Mouse (Mus musculus): ENCODE results near the gene Mbtps2. TPM values are rescaled to one million over a fixed set of nuclear protein-coding genes. Genes with fewer than 3 reads are reported as not detected.

The Mbtps2 gene
- polyA plus RNA-seq, 1 experiment from 2014 or later: 8.3 TPM

DNA sequence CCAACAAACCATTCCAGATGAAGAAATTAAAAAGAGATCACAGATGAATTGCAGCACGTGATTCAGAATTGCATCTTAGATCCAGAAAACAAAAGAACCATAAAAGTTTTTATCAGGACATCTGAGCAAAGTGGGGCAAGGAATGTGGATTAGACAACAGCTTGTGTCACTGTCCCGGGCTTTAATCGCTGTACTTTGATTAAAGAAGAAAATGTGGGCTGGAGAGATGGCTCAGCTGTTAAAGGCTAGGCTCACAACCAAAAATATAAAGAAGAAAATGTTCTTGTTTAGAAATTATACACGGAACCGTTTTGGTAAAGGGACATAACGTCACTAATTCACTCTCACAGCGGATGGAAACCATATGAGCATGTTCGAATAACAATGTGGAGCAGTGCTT is 98.5 kb downstream of the Mbtps2 start:
- H3K4me2 ChIP-seq (replicated peaks; ENCODE audit: low read depth): no peak overlapping the region
- H3K4me1 ChIP-seq (replicated peaks; ENCODE audit: control insufficient read depth, insufficient read depth): no peaks in the 10 kb centered on the region
- ATAC-seq (ENCODE audit: low FRiP score, low TSS enrichment): no peak
- no peaks in the 10 kb centered on the region for H3K9me3 ChIP-seq (ENCODE audit: control insufficient read depth, low read length)
- TF ChIP-seq EP300 (optimal IDR thresholded peaks at IDR 0.05): no peak
- H3K27ac ChIP-seq (replicated peaks): no peak overlapping the region
- no peaks in the 10 kb centered on the region for H3K36me3 ChIP-seq (ENCODE audit: control insufficient read depth, insufficient read depth, low read length)
- no peak overlapping the region for H3K9ac ChIP-seq (ENCODE audit: low read length)
- H3K4me3 ChIP-seq (ENCODE audit: low read depth, low read length): no peak overlapping the region
- no peaks in the 10 kb centered on the region for H3K27me3 ChIP-seq (ENCODE audit: control insufficient read depth, insufficient read depth, low read length)
- no peak for DNase-seq (ENCODE audit: low spot score)
- WGBS: 58% methylated on average over 8 of the region's 8 CpGs

DNA sequence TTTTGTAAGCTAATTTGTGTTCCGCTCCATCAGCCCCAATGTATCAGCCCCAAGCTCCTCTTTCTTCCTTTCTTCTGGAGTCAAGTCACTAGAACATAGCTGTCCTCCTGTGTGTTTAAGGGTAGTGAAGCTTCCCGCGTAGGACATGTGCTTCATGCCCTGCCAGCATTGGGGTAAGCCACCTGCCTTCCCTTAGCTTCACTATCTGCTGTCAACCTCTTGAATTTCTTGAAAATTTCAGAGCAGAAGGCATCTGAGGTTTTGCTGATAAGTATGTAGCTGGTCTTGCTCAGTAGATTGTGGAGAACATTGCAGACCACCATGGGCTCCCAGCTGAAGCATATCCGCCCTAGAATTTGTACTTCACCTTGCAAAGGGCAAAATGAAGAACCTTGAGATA is 105.4 kb downstream of the Mbtps2 start:
- TF ChIP-seq CTCF (IDR thresholded peaks at IDR 0.05; ENCODE audit: low read depth) (no peak), EP300 (optimal IDR thresholded peaks at IDR 0.05) (no peak)
- 92% methylated on average over 4 of the region's 4 CpGs for WGBS
- no peak for DNase-seq (ENCODE audit: low spot score)
- no peak overlapping the region for H3K4me3 ChIP-seq (ENCODE audit: low read depth, low read length)
- H3K4me1 ChIP-seq (replicated peaks; ENCODE audit: control insufficient read depth, insufficient read depth): no peaks in the 10 kb centered on the region
- no peaks in the 10 kb centered on the region for H3K27me3 ChIP-seq (ENCODE audit: control insufficient read depth, insufficient read depth, low read length)
- H3K9ac ChIP-seq (ENCODE audit: low read length): no peak overlapping the region
- H3K9me3 ChIP-seq (ENCODE audit: control insufficient read depth, low read length): no peaks in the 10 kb centered on the region
- H3K27ac ChIP-seq (replicated peaks): no peak overlapping the region
- no peaks in the 10 kb centered on the region for H3K36me3 ChIP-seq (ENCODE audit: control insufficient read depth, insufficient read depth, low read length)
- H3K4me2 ChIP-seq (replicated peaks; ENCODE audit: low read depth): no peak overlapping the region
- ATAC-seq (ENCODE audit: low FRiP score, low TSS enrichment): no peak

- 12% methylated on average over 21 of the region's 45 CpGs for WGBS
- DNase-seq (ENCODE audit: low spot score) (peak; percentile 69), ATAC-seq (ENCODE audit: low FRiP score, low TSS enrichment) (peak; percentile 82)
- Histone ChIP-seq H3K27me3 (ENCODE audit: control insufficient read depth, insufficient read depth, low read length) (no peaks in the 10 kb centered on the region), H3K4me3 (ENCODE audit: low read depth, low read length) (peak within 1 kb of the TSS; percentile 54), H3K9me3 (ENCODE audit: control insufficient read depth, low read length) (no peaks in the 10 kb centered on the region), H3K4me1 (replicated peaks; ENCODE audit: control insufficient read depth, insufficient read depth) (no peaks in the 10 kb centered on the region), H3K36me3 (ENCODE audit: control insufficient read depth, insufficient read depth, low read length) (no peaks in the 10 kb centered on the region), H3K4me2 (replicated peaks; ENCODE audit: low read depth) (peak within 1 kb of the TSS; percentile 62), H3K27ac (replicated peaks) (peak within 1 kb of the TSS; percentile 67; the same call in 1 of the 2 replicates), H3K9ac (ENCODE audit: low read length) (peak within 1 kb of the TSS; percentile 64)
- TF ChIP-seq CTCF (IDR thresholded peaks at IDR 0.05; ENCODE audit: low read depth) (no peak), EP300 (optimal IDR thresholded peaks at IDR 0.05) (no peak)
Measured at GRCm38 (mm10) chrX:157491944-157492726, 106.4 kb downstream of the Mbtps2 start, which contains the start of gene Sms. Gene Sms (minus strand): TSS chrX:157492287.

DNA sequence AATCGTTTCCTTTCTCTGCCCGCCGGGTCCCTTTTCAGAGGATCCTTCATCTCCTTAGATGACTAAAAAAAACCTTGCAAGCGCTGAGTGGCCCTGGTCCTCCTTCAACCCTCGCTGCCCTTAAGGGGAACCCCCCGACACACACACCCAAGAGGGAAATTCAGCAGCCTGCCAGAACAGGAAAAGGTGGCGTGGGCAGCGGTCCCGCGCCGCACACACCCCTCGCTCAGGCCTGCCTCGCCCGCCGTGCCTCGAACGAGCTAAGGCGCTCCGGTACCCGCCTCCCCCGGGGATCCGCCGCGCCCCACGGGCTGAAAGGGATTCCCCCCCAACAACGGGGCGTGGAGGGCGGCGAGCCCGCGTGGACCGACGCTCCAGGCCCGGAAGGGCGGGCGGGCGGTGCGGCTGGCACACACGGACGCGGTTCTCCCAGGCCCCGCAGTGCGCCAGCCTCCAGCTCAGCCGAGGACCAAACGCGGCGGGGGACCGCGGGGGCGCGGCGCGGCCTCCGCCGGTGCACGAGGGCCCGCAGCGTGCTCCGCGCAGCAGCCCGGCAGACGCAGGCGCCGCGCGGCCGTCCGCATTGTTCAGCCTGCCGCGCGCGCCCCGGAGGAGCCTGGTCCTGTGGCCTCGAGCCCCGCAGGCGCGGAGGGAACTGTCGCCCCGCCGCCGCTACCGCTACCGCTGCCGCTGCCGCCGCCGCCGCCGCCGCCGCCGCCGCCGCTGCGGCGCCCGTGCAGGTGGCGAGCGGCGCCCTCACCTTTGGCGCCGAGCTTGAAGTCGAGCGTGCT is 107.2 kb downstream of the Mbtps2 start:
- H3K27ac ChIP-seq (replicated peaks): peak overlapping the region; percentile 67; the same call in 1 of the 2 replicates
- TF ChIP-seq EP300 (optimal IDR thresholded peaks at IDR 0.05) (no peak), CTCF (IDR thresholded peaks at IDR 0.05; ENCODE audit: low read depth) (no peak)
- peak overlapping the region; percentile 54 for H3K4me3 ChIP-seq (ENCODE audit: low read depth, low read length)
- H3K9ac ChIP-seq (ENCODE audit: low read length): peak overlapping the region; percentile 64
- peak; percentile 77 for ATAC-seq (ENCODE audit: low FRiP score, low TSS enrichment)
- DNase-seq (ENCODE audit: low spot score): peak; percentile 29
- no peaks in the 10 kb centered on the region for H3K9me3 ChIP-seq (ENCODE audit: control insufficient read depth, low read length)
- 13% methylated on average over 29 of the region's 104 CpGs for WGBS
- no peaks in the 10 kb centered on the region for H3K4me1 ChIP-seq (replicated peaks; ENCODE audit: control insufficient read depth, insufficient read depth)
- H3K4me2 ChIP-seq (replicated peaks; ENCODE audit: low read depth): peak overlapping the region; percentile 62
- H3K36me3 ChIP-seq (ENCODE audit: control insufficient read depth, insufficient read depth, low read length): no peaks in the 10 kb centered on the region
- no peaks in the 10 kb centered on the region for H3K27me3 ChIP-seq (ENCODE audit: control insufficient read depth, insufficient read depth, low read length)

GRCm38 (mm10) chrX:157490769-157491144 is 107.8 kb downstream of the Mbtps2 start:
- DNase-seq (ENCODE audit: low spot score) (no peak), ATAC-seq (ENCODE audit: low FRiP score, low TSS enrichment) (no peak)
- no peaks in the 10 kb centered on the region for H3K4me1 ChIP-seq (replicated peaks; ENCODE audit: control insufficient read depth, insufficient read depth)
- TF ChIP-seq EP300 (optimal IDR thresholded peaks at IDR 0.05): no peak
- 11% methylated on average over 12 of the region's 12 CpGs for WGBS
- no peaks in the 10 kb centered on the region for H3K36me3 ChIP-seq (ENCODE audit: control insufficient read depth, insufficient read depth, low read length)
- no peak overlapping the region for H3K27ac ChIP-seq (replicated peaks)
- peak overlapping the region; percentile 62 for H3K4me2 ChIP-seq (replicated peaks; ENCODE audit: low read depth)
- H3K9me3 ChIP-seq (ENCODE audit: control insufficient read depth, low read length): no peaks in the 10 kb centered on the region
- no peaks in the 10 kb centered on the region for H3K27me3 ChIP-seq (ENCODE audit: control insufficient read depth, insufficient read depth, low read length)
- peak overlapping the region; percentile 54 for H3K4me3 ChIP-seq (ENCODE audit: low read depth, low read length)
- H3K9ac ChIP-seq (ENCODE audit: low read length): peak overlapping the region; percentile 64; the same call in 1 of the 2 replicates

Measured in stomach, postnatal 0 days (tissue).